Mouse (Mus musculus) forebrain, postnatal 0 days (tissue): Measurements from ENCODE around the gene Ddx60. TPM values are rescaled to one million over a fixed set of nuclear protein-coding genes. Genes with fewer than 3 reads are reported as not detected.

Source experiments
- ATAC-seq: fragments of 200-750 bp; cut with Nextera tagmentation; 2 replicates; pipeline ENCODE4 v1.8.0; 2017; ENCODE audit warnings: mild to moderate bottlenecking, moderate library complexity
- DNase-seq: peaks from one replicate; pipeline ENCODE4 v3.0.0-alpha.2; 2015
- H3K27ac ChIP-seq: fragments of 300-500 bp; sonication (generic); 2 replicates; pipeline ENCODE4 v1.5.1; 2014; ENCODE audit warnings: low read depth, mild to moderate bottlenecking, antibody characterized with exemption, low read length, moderate library complexity, mixed read lengths
- H3K27me3 ChIP-seq: fragments of 300-500 bp; sonication (generic); 2 replicates; pipeline ENCODE4 v1.6.1; 2014; ENCODE audit warnings: mild to moderate bottlenecking, low read length, mixed read lengths; ENCODE audit not compliant: insufficient read depth
- H3K36me3 ChIP-seq: fragments of 300-500 bp; sonication (generic); 2 replicates; pipeline ENCODE4 v1.6.1; 2014; ENCODE audit warnings: mild to moderate bottlenecking, moderate library complexity; ENCODE audit not compliant: insufficient read depth
- H3K4me1 ChIP-seq: fragments of 300-500 bp; sonication (generic); 2 replicates; pipeline ENCODE4 v1.6.1; 2014; ENCODE audit warnings: antibody characterized with exemption; ENCODE audit not compliant: insufficient read depth
- H3K4me2 ChIP-seq: fragments of 300-500 bp; sonication (generic); 2 replicates; pipeline ENCODE4 v1.6.1; 2014; ENCODE audit warnings: low read depth, mild to moderate bottlenecking, moderate library complexity
- H3K4me3 ChIP-seq: fragments of 300-500 bp; sonication (generic); 2 replicates; pipeline ENCODE4 v1.5.1; 2014; ENCODE audit warnings: low read depth, low read length, mixed read lengths
- H3K9ac ChIP-seq: fragments of 300-500 bp; sonication (generic); 2 replicates; pipeline ENCODE4 v1.6.1; 2014; ENCODE audit warnings: mild to moderate bottlenecking
- H3K9me3 ChIP-seq: fragments of 300-500 bp; sonication (generic); 2 replicates; pipeline ENCODE4 v1.6.1; 2016; ENCODE audit warnings: low read length
- CTCF ChIP-seq: sonication (generic); IDR thresholded peaks from 2 replicates; pipeline ENCODE4 v1.5.1; 2016; ENCODE audit warnings: antibody characterized with exemption, control low read depth, low read depth
- WGBS: fragments of 180-500 bp; shearing (Covaris S2); extraction: QIAGEN DNeasy Blood & Tissue Kit; methylation state at CpG from one replicate; pipeline ENCODE4 v1.1.7; 2014; 5-methylcytosine and 5-hydroxymethylcytosine counted together
- polyA plus RNA-seq: library from polyadenylated mRNA; unstranded; fragments of >200 nt; fragmentation: Nextera tagmentation; extraction: Ambion mirVana; gene quantifications from 2 replicates; pipeline ENCODE4 v1.2.1, GENCODE M21; 2015
- total RNA-seq: library from RNA; depleted of rRNA; stranded (reverse); fragments of >200 nt; gene quantifications from 2 replicates; pipeline ENCODE4 v1.2.3, GENCODE M21; 2014; rRNA removed

Ddx60 gene
- total and polyA plus RNA-seq, 2 experiments from 2014 or later: 0.48 to 0.93 TPM

DNA sequence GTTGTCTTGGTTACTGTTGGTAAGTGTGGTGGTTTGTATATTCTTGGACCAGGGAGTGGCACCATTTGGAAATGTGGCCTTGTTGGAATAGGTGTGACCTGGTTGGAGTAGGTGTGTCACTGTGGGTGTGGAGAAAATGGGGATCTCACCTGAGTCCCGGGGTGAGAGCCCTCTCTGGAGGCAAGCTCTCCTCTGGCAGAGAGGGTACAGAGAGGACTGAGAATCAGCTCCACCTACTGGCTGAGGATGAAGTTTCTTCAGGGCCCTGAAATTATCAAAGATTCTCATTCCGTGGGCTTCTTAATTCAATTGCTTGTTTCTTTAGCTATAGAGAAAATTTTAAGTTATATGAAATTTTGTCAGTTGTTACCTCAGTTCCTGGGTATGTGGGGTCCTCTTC, 118.9 kb downstream of the Ddx60 start:
- Histone ChIP-seq H3K9ac (no peak overlapping the region), H3K4me2 (no peak overlapping the region), H3K27ac (no peak overlapping the region), H3K36me3 (no peaks in the 10 kb centered on the region), H3K4me1 (no peaks in the 10 kb centered on the region), H3K27me3 (no peaks in the 10 kb centered on the region), H3K4me3 (no peak overlapping the region), H3K9me3 (no peaks in the 10 kb centered on the region)
- 46% methylated on average over 2 of the region's 2 CpGs for WGBS
- ATAC-seq (no peak), DNase-seq (no peak)
- no peak for TF ChIP-seq CTCF

- no peak overlapping the region for H3K9ac ChIP-seq
- DNase-seq (peak; percentile 35), ATAC-seq (no peak)
- no peaks in the 10 kb centered on the region for H3K9me3 ChIP-seq
- H3K27ac ChIP-seq: no peak overlapping the region
- H3K27me3 ChIP-seq: no peaks in the 10 kb centered on the region
- no peak overlapping the region for H3K4me2 ChIP-seq
- no peak overlapping the region for H3K4me3 ChIP-seq
- H3K36me3 ChIP-seq: no peaks in the 10 kb centered on the region
- H3K4me1 ChIP-seq: no peaks in the 10 kb centered on the region
- peak; percentile 45 for TF ChIP-seq CTCF
Observed at GRCm38 (mm10) chr8:62060357-62060756, 132.5 kb downstream of the Ddx60 start.

DNA sequence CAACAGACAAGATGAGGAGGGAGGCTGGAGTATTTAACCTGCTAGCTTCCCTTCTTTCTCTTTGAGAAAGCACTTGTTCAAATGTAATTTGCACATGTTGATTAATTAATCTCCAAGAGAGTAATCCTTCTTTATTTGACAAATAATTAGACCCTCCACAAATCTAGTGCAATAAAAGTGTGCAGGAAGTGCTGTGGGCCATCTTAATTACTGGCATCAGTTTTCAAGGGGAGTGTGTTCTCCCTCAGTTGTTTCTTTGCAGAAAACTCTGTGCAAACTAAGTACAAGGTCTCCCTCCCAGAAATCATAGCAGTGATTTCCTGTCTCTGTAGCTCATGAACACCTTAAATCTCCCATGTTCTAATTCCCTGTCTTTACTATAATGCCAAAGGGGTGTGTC, 140.4 kb downstream of the Ddx60 start:
- H3K9ac ChIP-seq: no peak overlapping the region

GRCm38 (mm10) chr8:62080195-62080802, 152.4 kb downstream of the Ddx60 start:
- peak; percentile 93 for ATAC-seq
- Histone ChIP-seq H3K9me3 (no peaks in the 10 kb centered on the region), H3K36me3 (no peaks in the 10 kb centered on the region), H3K4me1 (no peaks in the 10 kb centered on the region), H3K27ac (no peak overlapping the region), H3K27me3 (no peaks in the 10 kb centered on the region), H3K4me2 (no peak overlapping the region), H3K9ac (no peak overlapping the region), H3K4me3 (no peak overlapping the region)
- DNase-seq: peak; percentile 85
- peak; percentile 73 for TF ChIP-seq CTCF
- 38% methylated on average over 3 of the region's 3 CpGs for WGBS

More for the DNA sequence above, 140.4 kb downstream of the Ddx60 start:
- Histone ChIP-seq H3K27me3 (no peaks in the 10 kb centered on the region), H3K36me3 (no peaks in the 10 kb centered on the region), H3K4me2 (no peak overlapping the region), H3K4me1 (no peaks in the 10 kb centered on the region), H3K27ac (no peak overlapping the region), H3K9me3 (no peaks in the 10 kb centered on the region), H3K4me3 (no peak overlapping the region)
- no peak for ATAC-seq
- TF ChIP-seq CTCF: no peak
- DNase-seq: no peak

- Histone ChIP-seq H3K4me2 (no peak overlapping the region), H3K9ac (no peak overlapping the region), H3K27ac (no peak overlapping the region), H3K27me3 (no peaks in the 10 kb centered on the region), H3K4me1 (no peaks in the 10 kb centered on the region), H3K9me3 (no peaks in the 10 kb centered on the region), H3K36me3 (no peaks in the 10 kb centered on the region), H3K4me3 (no peak overlapping the region)
- ATAC-seq: no peak
- WGBS: 58% methylated on average over 2 of the region's 2 CpGs
- no peak for DNase-seq
- TF ChIP-seq CTCF: no peak
Observed at GRCm38 (mm10) chr8:62081804-62082203, 153.9 kb downstream of the Ddx60 start.

Other genes starting within 250 kb of the Ddx60 start
- 4.1 and 11.0 TPM in 2 replicates for gene Palld, start 25.4 kb upstream of the Ddx60 start, total RNA-seq
- 6.6 and 10.7 TPM in 2 replicates for gene Palld, start 25.4 kb upstream of the Ddx60 start, polyA plus RNA-seq
- not detected in 2 replicates for gene Anxa10, start 195.1 kb downstream of the Ddx60 start, total RNA-seq
- not detected in 2 replicates for gene Anxa10, start 195.1 kb downstream of the Ddx60 start, polyA plus RNA-seq